Mouse (Mus musculus) urinary bladder, adult 18-20 months (tissue): ENCODE results near the gene Rxra.

ENCODE experiments used
- DNase-seq, 2 experiments: peaks; one replicate each; pipeline ENCODE4 v3.0.0; 2022; ENCODE audit warnings: low spot score in 2 of 2, mixed read lengths in 2 of 2

The Rxra gene

GRCm38 (mm10) chr2:27676106-27676477 is at the start of gene Rxra:
Gene Rxra, plus strand, starts transcription at chr2:27676440.
- peak; percentile 69 to 83 for DNase-seq

GRCm38 (mm10) chr2:27626604-27627003 is 49.6 kb upstream of the Rxra start:
- no peak for DNase-seq

GRCm38 (mm10) chr2:27630601-27631285 is 45.5 kb upstream of the Rxra start:
- DNase-seq = no peak

- DNase-seq = no peak
Observed at GRCm38 (mm10) chr2:27633471-27633870, 42.8 kb upstream of the Rxra start.

DNA sequence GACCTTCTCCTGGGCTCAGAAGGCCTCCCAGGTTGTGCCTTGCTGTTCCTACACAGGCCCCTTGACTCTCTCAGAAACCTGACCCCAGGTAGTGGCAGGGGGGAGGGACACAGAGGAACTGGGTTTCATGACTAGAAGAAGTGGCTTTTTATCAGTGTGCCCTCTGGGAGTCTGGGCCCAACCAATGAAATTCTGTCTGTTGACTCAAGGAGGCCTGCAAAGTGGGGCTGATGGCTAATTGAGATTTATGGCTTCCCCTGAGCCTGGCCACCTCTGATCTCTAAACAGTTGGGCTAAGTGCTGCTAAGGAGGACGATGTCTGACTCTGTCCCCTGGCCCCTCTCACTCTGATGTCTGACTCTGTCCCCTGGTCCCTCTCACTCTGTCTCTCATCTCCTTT is 42.2 kb upstream of the Rxra start:
- DNase-seq = no peak

- no peak for DNase-seq
Observed at GRCm38 (mm10) chr2:27635147-27635738, 41.0 kb upstream of the Rxra start.

DNA sequence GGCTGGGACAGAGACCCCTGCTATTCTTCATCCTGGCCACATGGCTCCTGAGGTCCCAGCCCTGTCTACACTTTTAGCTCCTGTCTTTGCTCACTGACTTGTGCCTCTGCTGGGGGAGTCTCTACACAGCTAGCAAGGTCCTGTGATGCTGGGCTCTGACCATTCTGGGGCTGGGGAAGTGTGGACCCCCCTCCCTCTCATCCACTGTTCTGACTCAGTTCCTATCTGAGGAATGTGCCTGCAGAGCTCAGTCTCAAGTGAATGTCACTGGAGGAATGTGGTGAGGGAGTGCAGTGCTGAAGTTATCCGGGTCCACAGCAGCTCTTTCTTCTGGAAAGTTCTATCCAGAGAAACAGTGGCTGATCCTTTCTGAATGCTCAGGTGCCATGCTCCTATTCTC is 39.4 kb upstream of the Rxra start:
- no peak for DNase-seq

DNA sequence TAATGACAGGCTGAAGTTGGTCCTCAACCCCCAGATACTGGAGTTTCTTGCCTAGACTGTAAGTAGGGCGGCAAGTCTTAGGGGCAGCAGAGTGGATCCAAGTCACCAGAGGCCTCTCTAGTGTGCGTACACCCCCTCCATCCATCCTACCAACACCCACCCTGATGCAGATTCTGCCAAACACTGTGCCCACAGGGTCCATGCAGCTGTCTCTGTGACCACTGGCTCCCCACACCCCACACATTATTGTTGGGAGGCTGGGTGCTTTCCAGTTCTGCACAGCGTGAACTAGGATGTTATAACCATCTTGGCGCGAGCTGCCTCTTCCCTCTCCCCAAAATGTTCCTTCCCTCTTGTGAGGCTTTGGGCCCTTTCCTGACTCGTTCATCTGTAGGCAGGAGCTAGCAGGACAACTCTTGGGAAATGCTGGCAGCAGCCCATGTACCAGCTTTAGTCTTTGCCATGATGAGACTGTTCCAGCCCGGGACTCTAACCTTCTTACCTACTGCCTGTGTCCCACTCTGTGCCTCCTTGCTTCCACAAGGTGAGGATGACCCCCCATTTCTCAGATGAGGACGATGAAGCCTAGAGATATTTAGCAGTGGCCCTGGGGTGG is 38.9 kb upstream of the Rxra start:
- DNase-seq = no peak

DNA sequence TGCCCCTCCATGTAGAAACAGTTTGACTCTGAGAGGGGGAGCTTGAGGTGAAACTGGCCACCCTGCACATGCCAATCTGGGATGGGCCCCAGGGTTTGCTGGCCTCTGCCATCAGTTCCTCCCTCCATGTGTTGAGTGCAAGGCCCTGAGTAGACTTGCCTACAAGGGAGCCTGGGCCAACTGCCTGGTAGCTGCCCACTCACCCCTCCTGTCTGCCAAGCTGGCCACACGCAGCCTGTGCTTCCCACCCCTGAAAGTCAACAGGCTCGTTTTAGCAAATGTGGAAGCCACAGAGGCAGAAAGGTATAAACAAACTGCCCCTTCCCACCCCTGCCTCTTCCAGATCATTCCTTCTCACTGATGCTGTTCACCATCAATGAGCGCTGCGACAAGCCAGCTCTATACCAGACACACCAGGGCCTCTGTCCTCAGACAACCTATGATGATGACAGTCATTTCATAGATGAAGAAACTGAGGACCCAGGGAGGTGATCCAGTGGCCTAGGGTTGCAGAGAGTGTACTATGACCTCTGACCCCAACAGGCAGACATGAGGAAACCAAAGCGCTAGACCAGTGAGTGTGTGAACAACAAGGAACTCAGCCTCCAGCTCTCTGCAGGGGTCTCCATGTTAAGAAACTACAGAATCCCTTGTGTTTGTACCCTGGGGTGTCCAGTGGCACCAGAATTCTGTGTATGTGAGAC is 36.5 kb upstream of the Rxra start:
- DNase-seq = no peak

- DNase-seq = no peak
Observed at GRCm38 (mm10) chr2:27640900-27641479, 35.2 kb upstream of the Rxra start.

DNA sequence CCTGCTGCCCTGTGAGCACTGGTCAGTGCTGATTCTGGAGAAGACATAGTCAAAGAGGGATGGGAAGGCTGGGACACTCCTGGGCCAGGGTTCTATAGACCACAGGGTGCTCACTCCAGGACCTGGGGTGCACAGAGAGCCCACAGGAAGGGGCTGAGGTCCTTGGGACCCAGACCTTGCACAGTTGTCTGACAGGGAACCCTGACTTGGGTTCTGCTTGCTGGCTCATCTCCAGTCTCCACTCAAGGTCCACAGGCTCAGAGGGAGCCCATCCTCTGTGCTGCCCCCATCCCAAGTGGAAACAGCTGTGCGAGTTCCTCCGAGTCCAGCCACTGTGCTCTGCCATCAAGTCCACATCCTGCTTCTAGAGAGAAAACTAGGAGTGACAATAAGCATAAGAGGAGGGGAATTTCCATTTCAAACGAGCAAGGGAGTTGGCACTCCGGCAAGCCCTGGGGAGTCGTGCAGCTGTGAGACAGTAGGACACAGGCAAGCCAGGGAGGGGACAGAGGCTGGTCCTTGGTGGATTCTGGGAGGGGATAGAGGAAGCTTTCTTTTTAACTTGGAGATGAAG is 31.6 kb upstream of the Rxra start:
- DNase-seq = no peak

DNA sequence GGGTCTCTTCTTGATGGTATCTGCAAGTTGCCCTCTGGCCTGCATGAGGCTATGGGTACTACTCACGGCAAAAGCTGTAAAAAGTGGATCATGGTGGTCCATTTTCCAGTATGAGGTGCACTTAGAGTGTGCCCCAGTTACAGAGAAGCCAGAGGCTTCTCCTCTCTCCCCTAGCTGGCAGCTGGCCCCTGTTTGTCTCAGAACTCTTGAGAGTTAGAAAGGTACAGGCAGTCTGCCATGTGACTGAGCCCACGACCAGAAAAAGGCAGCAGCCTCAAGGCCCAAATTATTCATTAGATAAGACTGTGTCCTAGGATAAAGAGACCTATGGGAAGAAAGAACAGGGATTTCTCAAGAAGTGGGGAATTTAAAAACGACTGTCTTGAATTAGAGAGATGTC is 30.8 kb upstream of the Rxra start:
- no peak for DNase-seq

GRCm38 (mm10) chr2:27649862-27650661 is 26.2 kb upstream of the Rxra start:
- DNase-seq = no peak

DNA sequence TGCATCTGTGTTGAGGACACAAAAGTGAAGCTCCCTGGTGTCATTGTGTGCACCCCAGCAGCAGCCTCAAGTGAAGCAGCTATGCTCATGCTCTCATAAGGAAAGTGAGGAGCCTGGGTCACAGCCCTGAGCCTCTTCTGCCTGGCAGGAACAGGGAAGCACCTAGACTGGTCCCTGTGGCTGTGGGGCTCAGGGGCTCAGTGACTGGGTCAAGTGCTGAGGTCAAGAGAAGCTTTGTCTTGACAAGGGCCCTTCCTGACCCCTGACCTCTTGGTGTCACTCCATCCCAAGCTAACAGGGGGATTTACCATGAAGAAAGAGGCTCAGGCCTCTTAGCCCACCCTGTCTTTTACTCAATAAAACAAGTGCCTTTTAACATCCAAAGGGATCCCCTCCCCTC is 25.2 kb upstream of the Rxra start:
- no peak for DNase-seq

DNA sequence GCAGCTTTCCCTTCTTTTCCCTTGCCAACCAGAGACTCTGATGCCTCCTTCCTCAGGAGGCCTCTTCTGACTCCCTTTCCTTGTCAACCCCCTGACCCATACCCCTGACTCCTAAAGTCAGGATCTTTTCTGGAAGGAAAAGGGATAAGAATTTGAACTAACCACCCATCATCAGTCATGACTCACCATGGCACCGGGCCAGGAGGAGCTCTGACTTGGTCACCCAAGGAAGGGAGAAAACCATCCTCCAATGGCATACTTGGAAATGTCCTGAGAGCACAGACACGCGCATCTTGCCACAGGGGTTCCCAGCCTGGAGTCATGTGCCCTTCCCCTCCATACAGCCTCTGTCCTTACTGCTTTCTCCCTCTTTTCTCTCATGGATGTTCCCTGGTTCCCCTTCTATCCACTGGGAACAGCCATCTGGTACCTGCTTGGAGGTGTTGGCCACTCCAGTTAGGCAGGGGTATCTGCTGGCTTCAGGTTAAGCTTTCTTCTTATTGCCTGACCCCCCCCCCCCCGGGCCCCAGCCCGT is 22.7 kb upstream of the Rxra start:
- no peak for DNase-seq

DNA sequence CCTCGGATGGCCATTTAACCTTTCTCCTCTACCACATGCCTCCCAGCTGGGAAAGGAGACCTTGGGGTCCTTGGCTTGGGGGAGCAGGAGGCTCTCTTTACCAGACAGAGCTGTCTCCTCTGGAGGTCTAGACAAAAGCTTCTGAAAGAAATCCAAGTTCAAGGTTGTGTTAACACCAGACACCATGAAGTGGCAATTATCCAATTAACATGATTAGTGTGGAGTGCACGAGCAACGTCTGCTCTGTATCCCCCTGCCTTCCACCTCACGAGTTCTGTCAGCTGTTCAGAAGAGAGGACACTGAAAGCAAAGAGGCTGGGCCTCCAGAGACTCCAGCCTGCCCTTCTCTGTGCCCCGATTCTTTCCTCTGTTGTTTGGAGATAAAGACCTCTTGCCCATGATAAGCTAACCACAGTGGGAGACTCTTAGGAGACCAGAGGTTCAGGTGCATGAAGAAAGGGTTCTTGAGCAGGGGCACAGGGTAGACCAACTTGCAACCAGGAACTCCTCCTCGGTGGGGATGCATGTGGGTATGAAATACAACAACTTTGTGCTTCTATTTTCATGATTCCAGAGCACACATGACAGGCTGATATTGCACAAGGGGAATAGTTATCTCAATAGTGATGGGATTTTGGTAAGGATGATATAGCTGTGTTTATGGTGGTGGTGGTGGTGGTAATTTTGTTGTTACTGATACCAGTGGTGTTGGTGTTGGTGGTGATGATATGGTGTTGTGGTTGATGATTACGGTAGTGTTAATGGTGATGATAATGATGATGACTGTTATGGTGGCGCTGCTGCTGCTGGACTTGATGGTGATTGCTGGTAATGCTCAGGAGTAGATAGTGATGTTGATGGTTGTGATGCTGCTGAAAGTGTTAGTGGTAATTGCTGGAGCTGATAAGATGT is 21.7 kb upstream of the Rxra start:
- no peak for DNase-seq

- DNase-seq = no peak
Observed at GRCm38 (mm10) chr2:27656576-27656975, 19.7 kb upstream of the Rxra start.

GRCm38 (mm10) chr2:27665284-27665683 is 11.0 kb upstream of the Rxra start:
- DNase-seq = no peak

- DNase-seq = no peak
Observed at GRCm38 (mm10) chr2:27666719-27667118, 9.5 kb upstream of the Rxra start.

GRCm38 (mm10) chr2:27667677-27668076 is 8.6 kb upstream of the Rxra start:
- DNase-seq = no peak
